Mouse (Mus musculus) layer of hippocampus, postnatal 25 days (tissue): Measurements from ENCODE around the gene Lsm7. TPM values are rescaled to one million over a fixed set of nuclear protein-coding genes. Genes with fewer than 3 reads are reported as not detected.
A peak's percentile ranks its signal among the peaks of the same experiment; 100 is the strongest.

Experiments used
- DNase-seq, 2 experiments: peaks; one replicate each; pipeline ENCODE4 v3.0.0; 2022; ENCODE audit warnings: mixed read lengths in 2 of 2, low spot score in 1 of 2; ENCODE audit errors: extremely low spot score in 1 of 2
- total RNA-seq, 2 experiments: library from RNA; stranded (reverse); gene quantifications; 2 replicates each; pipeline ENCODE4 v1.2.3; 2021

Lsm7 gene
- total RNA-seq, 2 experiments from 2014 or later, result 41.5 to 43.8 TPM

GRCm38 (mm10) chr10:80880131-80880641 is 25.2 kb upstream of the Lsm7 start:
- DNase-seq, result peak; percentile 55 to 78

DNA sequence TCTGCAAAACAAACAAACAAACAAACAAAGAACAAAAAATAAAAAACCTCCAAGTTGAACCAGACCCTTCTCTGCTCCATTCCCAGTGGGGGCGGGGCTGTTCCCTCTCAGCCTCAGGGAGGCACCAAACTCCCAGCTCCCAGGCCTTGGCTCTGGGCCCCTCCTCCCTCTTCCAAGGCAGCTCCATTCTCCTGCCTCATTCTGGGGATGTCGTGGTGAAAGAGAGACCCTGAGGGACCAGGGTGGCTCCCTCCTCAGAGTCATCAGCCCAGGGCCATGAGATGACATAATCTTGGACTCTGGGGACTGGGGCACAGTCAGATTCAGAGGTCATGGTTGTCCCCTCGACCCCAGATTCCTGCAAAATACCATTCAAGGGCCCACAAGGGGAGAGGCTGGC is 21.6 kb upstream of the Lsm7 start:
- DNase-seq, result no peak

- peak in 1 of 2 experiments; percentile 62 for DNase-seq
These were observed 21.0 kb upstream of the Lsm7 start for GRCm38 (mm10) chr10:80876028-80876427.

DNA sequence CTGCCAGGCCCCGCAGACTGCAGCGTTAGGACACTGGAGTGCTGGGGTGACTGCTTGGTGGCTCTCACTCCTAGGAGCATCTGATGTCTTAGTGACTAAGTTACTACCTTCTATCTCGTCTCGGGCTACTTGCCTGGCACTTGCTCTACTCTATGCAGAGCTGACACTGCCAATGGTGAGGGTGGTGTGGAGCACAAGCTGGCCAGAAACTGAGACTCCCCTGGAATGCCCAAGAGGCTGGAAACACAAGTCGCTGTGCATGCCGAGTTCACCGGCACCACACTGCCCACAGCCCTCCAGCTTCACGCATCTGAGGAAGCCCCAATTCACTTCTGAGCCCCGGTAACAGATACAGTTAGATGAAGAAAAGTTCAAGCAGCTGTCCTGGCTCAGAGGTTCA is 19.0 kb upstream of the Lsm7 start:
- DNase-seq, result no peak

DNA sequence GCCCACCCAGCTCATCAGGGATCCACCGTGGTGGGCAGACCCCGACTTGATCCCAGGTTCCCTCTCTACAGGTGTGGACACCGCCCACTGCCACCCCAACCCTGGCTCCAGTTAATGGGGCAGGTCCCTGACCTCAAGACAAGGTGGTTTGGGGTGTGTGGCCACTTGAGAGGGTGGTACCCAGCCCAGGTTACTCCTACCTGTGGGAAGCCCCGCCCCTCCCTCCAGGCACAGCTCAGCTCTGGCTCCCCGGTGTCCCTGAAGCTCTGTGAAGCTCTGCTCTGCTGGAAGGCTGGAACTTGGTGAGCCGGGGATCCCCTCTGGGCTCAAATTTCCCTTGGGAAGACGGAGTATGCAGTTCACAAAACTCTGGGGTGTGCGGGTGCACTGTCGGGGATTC is 16.6 kb upstream of the Lsm7 start, which contains the start of gene Tmprss9:
Gene Tmprss9, plus strand, starts transcription at position 268 of the 400 bp plus-strand sequence.
- no peak for DNase-seq

GRCm38 (mm10) chr10:80870993-80871392 is 16.0 kb upstream of the Lsm7 start:
- no peak for DNase-seq

- no peak for DNase-seq
These were observed 9.4 kb upstream of the Lsm7 start for GRCm38 (mm10) chr10:80864446-80864845.

- no peak for DNase-seq
These were observed 7.3 kb upstream of the Lsm7 start for GRCm38 (mm10) chr10:80862305-80862704.

DNA sequence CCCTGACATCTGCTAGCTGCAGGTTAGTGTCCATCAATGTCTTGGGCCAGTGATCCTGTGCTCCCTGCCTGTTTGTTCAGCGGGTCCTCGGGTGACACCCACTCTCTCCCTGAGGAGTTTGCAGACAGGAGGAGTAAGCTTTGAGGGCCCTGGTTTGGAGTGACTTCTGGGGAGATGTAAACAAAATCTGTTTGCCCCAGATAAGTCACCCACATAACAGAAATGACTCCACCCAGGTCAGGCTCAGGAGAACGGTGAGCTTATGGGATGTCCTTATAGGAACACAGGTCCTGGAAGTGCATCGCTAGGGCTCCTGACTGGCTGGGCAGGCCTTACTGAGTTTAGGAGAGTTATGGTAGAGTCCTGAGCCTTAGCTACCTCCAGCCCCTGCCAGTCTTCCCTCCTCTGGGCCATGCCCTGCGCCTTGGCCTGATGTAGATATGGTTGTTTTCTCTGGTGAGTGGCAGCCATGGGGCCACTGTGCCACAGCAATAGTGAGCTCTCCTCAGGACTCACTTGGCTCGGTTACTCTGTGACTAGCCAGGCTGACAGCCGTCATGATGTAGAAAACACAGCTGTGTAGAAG is 3.4 kb upstream of the Lsm7 start:
- no peak for DNase-seq

- no peak for DNase-seq
These were observed 2.8 kb upstream of the Lsm7 start for GRCm38 (mm10) chr10:80857848-80858247.

GRCm38 (mm10) chr10:80857386-80857785 is 2.4 kb upstream of the Lsm7 start:
- no peak for DNase-seq

DNA sequence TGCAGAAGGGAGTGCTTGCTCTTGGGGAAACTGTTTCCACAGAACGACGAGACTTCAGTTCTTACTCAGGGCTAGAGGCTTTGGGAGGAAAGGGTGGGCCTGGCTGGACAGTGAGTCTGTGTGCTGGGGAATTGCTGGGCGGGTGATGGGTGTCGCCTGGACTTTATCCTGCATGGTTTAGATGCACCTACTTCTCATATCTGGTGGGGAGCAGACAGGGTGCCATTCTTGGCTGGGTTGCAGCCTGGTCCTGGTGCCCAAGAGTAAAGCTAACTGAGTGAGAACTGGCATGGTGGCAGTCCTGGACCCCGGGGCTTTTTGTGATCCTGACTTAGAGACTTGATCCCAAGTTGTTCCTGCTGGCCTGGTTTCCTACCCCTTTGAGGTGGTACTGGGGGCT is 1.9 kb upstream of the Lsm7 start:
- DNase-seq, result no peak

DNA sequence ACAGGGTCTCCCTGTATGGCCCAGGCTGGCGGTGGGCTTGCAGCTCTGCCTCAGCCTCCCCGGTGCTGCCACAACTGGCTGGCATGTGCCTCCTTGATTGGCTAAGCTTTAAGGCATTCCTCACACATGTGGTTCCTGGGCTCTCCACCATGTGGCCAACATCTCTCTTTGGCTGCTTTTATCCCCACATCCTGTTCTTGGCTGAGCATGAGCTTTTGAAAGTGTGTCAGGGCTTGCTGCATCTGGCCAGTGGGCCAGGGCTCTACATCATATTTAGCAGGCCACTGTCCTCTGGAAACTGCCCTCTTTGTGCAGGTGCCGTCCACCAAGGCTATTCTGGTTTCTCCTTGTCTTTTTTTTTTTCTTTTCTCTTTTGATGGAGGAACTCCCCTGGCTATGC is 1.3 kb upstream of the Lsm7 start:
- no peak for DNase-seq

DNA sequence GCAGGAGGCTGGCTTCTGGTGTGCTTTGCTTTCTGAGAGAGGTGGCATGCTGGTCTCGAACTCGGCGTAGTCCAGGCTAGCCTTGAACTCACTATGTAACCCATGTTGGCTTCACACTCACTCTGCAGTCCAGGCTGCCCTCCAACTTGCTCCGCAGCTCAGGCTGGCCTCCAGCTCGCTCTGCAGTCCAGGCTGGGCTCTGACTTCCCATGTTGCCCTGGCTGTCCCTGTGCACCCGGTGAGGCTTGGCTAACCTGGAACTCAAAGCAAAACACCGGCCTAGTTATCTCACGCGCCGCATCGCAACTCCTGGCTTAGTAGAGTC is 702 bp upstream of the Lsm7 start:
- DNase-seq, result no peak

DNA sequence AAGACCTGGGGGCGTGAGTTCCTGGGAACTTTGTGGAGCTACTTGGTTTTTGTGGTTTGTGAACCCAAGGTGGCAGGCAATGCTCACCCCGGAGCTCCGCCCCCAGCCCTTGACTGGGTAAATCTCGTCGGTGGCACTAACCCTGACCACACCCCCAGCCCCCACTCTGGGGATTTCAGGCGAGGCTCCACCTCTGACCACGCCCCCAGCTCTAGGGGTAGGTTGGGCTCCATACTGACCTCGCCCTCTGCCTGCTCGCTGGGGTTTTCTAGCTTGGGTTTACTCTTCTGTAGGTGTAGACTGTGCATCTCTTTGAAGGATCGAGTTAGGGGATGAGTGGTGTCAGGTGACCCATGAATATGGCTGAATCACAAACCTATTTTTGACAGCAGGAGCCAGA is 6.4 kb downstream of the Lsm7 start:
- no peak for DNase-seq

DNA sequence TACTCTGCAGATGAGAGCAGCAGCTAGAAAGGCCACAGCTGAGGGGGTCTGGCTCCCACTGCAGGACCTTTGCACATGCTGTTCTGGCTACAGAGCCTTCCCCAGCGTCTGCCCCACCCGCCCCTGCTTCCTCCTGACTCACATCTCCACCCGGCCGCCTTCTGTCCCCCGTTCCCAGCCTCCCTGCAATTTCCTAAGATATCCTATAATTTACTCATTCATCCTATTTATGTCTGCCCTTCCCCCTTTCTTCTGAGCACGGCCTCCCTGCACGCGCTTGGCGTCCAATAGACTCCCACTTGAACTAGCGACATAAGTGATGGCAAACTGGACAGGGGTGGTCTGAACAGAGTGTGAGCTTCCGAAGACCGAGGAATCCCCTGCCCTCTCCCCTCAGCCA is 9.3 kb downstream of the Lsm7 start:
- no peak for DNase-seq

DNA sequence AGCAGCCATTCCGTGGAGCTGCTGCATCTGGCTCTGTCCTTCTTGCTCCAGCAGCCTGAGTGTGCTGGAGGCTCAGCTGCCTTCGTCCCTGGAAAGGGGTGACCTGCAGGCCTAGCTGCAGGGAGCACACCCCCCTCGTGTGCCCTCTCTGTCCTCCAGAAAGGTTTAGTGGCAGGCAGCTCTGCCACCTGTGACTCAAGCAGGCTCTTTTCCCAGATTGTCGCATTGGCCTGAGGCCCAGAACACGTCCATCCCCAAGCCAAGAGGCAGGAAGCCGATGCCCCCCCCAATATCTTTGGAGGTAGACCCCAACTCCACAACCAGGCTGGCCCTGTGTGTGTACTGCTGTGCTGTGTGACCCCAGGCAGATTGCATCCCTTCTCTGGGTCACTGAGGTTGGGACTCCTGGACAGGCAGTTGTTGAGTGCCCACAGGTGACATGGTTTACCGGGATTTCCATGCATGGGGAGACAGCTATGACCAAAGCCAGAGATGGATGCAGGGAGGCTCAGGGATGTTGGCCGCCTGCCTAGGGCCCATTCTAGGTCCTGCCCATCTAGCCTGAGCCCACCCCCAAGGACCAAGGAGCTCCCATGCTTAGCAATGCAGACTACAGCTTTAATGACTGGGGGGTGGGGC is 9.8 kb downstream of the Lsm7 start:
- no peak for DNase-seq

- peak; percentile 51 to 52 for DNase-seq
These were observed 11.0 kb downstream of the Lsm7 start, which contains the start of gene Lingo3 for GRCm38 (mm10) chr10:80843931-80844547. Gene Lingo3 (minus strand): TSS chr10:80844039.

- no peak for DNase-seq
These were observed 11.7 kb downstream of the Lsm7 start for GRCm38 (mm10) chr10:80843087-80843930.

GRCm38 (mm10) chr10:80842334-80842733 is 12.7 kb downstream of the Lsm7 start:
- peak in 1 of 2 experiments; percentile 39 for DNase-seq

- DNase-seq, result no peak
These were observed 13.3 kb downstream of the Lsm7 start for GRCm38 (mm10) chr10:80841685-80842084.
